ENCODE assay signal across 8 mouse cellular contexts in genomic region chr4:28814816-28815620, GRCm38 (mm10). TPM values are rescaled to one million over a fixed set of nuclear protein-coding genes. Genes with fewer than 3 reads are reported as not detected.
DNase-seq lines count a peak whose midpoint lies in the region; ATAC-seq lines count a peak whose summit lies in the region.

No protein-coding gene starts in this region.

- no peaks in the 10 kb centered on the region for H3K9me3 ChIP-seq in hindbrain, embryonic 14.5 days (ENCODE audit: control insufficient read depth, low read length)

- peak overlapping the region; percentile 97 for H3K27ac ChIP-seq in hindbrain, embryonic 14.5 days

- H3K27me3 ChIP-seq in hindbrain, embryonic 14.5 days (ENCODE audit: control insufficient read depth, insufficient read depth, low read length) = no peaks in the 10 kb centered on the region

- peak overlapping the region; percentile 69 for H3K4me2 ChIP-seq in hindbrain, embryonic 14.5 days (replicated peaks)

- DNase-seq in adrenal gland, postnatal 4 days (ENCODE audit: low spot score in 2 of 2) = peak; percentile 6 to 19
- peak; percentile 78 for DNase-seq in embryo, embryonic 10 days (ENCODE audit: low spot score)
- DNase-seq in gastrocnemius, adult 8-10 months (ENCODE audit: low spot score in 2 of 2) = peak; percentile 5 to 19
- DNase-seq in hindbrain, embryonic 14.5 days (ENCODE audit: low spot score) = peak; percentile 78
- DNase-seq in left cerebral cortex, postnatal 10 days (ENCODE audit: extremely low spot score in 1 of 2, low spot score in 2 of 2) = peak; percentile 20 to 63
- DNase-seq in lung, postnatal 4 days = peak; percentile 53 to 64
- DNase-seq in right cerebral cortex, adult 18-20 months = peak; percentile 59

- under 1% methylated on average over 65 of the region's 72 CpGs for WGBS in hindbrain, embryonic 14.5 days

- H3K4me1 ChIP-seq in hindbrain, embryonic 14.5 days (replicated peaks; ENCODE audit: control insufficient read depth, insufficient read depth, low read length) = no peaks in the 10 kb centered on the region; the same call in 1 of the 2 replicates

- ATAC-seq in hindbrain, embryonic 14.5 days (ENCODE audit: low FRiP score) = peak; percentile 41
- ATAC-seq in CD4-positive, CD25-positive, alpha-beta regulatory T cell, adult 4 months = no peak

- H3K36me3 ChIP-seq in hindbrain, embryonic 14.5 days (replicated peaks; ENCODE audit: control insufficient read depth, insufficient read depth) = no peaks in the 10 kb centered on the region

- intact Hi-C loops in left cerebral cortex, postnatal 10 days (cut with DNase I) = loop anchor here (5.0 kb wide), 2 partner anchors 848 to 1883 kb away; no protein-coding TSS in a partner anchor

- peak overlapping the region; percentile 87 for H3K4me3 ChIP-seq in hindbrain, embryonic 14.5 days (replicated peaks; ENCODE audit: low read length)

- H3K9ac ChIP-seq in hindbrain, embryonic 14.5 days = peak overlapping the region; percentile 93

RNA-seq across cellular contexts. Expression of gene Epha7, which starts 2.1 kb away (rescaled TPM):
- 10 to 100 TPM in 1 of 2 experiments, 1 to 10 TPM in 1; 7.4 to 11.5 TPM for total RNA-seq in adrenal gland, postnatal 4 days (2021)
- total RNA-seq in gastrocnemius, adult 8-10 months (2022) = 1 to 10 TPM; 2.1 to 2.7 (median 2.5) TPM
- polyA plus RNA-seq in hindbrain, embryonic 14.5 days (2014; fragmentation: Nextera tagmentation; extraction: Ambion mirVana) = 68.6 and 74.6 TPM in 2 replicates
- total RNA-seq in left cerebral cortex, postnatal 10 days (2021) = 10 to 100 TPM; 77.7 to 82.8 TPM
- polyA plus RNA-seq in CD4-positive, CD25-positive, alpha-beta regulatory T cell, adult 4 months (2017; shearing (Covaris generic)) = under 1 TPM in 1 of 2 experiments, not detected in 1; 0.16 TPM

Comparison
In these comparisons a context has a peak if more than half of its experiments do, and no peak if none do; other contexts are left out.
1. DNase-seq: peak in every context shown above with its lines; median percentile 78 in embryo, embryonic 10 days; 78 in hindbrain, embryonic 14.5 days; 59 in right cerebral cortex, adult 18-20 months; 58 in lung, postnatal 4 days; 42 in left cerebral cortex, postnatal 10 days; 12 in adrenal gland, postnatal 4 days; 12 in gastrocnemius, adult 8-10 months.
2. RNA of gene Epha7, which starts 2.1 kb away (total RNA-seq): 77.7 to 82.8 TPM in left cerebral cortex, postnatal 10 days; 7.4 to 11.5 TPM in adrenal gland, postnatal 4 days and 2.1 to 2.7 TPM in gastrocnemius, adult 8-10 months; every median in the first group is over 4 times any median in the second.